Mouse (Mus musculus): Measurements from ENCODE around the gene Chd2. TPM values are rescaled to one million over a fixed set of nuclear protein-coding genes. Genes with fewer than 3 reads are reported as not detected.
A peak's percentile ranks its signal among the peaks of the same experiment; 100 is the strongest.

Gene Chd2
- polyA plus RNA-seq, 1 experiment from 2014 or later: 22.1 TPM

DNA sequence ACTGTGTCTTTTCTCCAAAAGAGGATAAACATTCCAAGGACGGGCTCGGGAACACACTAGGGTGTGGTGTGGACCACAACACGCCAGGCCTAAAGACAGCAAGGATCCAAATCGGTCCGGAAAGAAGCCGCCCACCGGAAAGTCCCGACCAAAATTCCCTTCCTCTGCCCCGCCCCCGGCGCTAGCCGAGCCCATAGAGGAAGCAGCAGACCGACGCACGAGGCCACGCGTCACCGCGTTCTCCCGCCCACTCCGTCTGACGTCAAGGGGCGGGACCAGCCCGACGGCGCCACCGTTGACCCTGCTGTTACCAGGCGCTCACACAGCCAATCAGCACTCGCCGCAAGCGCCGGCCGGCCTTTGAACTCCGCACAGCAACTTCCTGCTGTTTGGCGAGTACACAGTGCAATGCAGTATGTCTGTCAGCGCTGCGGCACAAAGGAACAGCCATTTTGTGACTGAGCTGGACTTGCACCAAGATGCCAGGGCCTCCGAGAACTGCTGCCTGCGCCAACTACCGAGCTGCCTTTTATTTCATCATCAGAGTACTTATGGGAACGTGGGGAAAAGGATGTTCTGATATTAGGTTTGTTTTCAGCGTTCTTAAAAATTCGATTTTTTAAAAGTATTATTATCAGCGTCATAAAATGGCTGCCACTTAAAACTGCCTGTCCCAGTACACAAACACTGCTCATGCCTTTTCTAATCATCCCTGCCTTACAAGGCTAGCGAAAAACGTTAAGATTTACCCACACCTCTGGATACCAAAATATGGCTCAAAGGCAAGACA lies 3.8 kb downstream of the Chd2 start:
- Histone ChIP-seq H3K27me3 (no peaks in the 10 kb centered on the region), H3K9ac (peak overlapping the region; percentile 57), H3K27ac (replicated peaks) (peak overlapping the region; percentile 93), H3K4me1 (replicated peaks) (peaks cover 50% of the 10 kb centered on the region), H3K36me3 (replicated peaks) (peaks cover 35% of the 10 kb centered on the region), H3K4me3 (replicated peaks) (peak overlapping the region; percentile 67), H3K9me3 (replicated peaks) (0 out of 2 replicates have a peak, but pooled peaks cover 3% of the 10 kb centered on the region), H3K4me2 (peak overlapping the region; percentile 73)
- ATAC-seq (ENCODE audit: insufficient read depth): peak; percentile 99
- under 1% methylated on average over 46 of the region's 46 CpGs for WGBS (ENCODE audit: insufficient replicate concordance)

DNA sequence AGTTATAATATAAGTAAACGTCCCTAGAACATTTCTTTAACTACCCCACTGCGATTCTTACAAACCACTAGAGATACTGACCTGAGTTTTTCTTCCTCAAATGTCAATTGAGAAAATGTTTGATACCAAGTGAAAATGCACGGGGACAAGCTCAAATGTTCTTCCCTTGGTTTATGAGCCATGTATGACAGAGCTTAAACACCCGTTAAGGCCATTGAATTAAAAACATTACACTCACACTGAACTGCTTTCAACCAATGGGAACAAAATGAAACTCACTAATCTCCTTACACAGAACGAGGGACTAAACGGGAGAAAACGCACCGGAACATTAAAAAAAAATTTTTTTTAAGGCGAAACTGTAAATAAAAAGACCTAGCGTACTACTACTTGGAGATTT lies 4.4 kb downstream of the Chd2 start:
- Histone ChIP-seq H3K4me1 (replicated peaks) (peaks cover 49% of the 10 kb centered on the region), H3K36me3 (replicated peaks) (peaks cover 32% of the 10 kb centered on the region), H3K27me3 (no peaks in the 10 kb centered on the region), H3K4me3 (replicated peaks) (peak overlapping the region; percentile 67), H3K27ac (replicated peaks) (peak overlapping the region; percentile 93), H3K4me2 (peak overlapping the region; percentile 73), H3K9me3 (replicated peaks) (no peaks in the 10 kb centered on the region), H3K9ac (peak overlapping the region; percentile 57)
- ATAC-seq (ENCODE audit: insufficient read depth): no peak
- WGBS (ENCODE audit: insufficient replicate concordance): 6% methylated on average over 10 of the region's 10 CpGs

DNA sequence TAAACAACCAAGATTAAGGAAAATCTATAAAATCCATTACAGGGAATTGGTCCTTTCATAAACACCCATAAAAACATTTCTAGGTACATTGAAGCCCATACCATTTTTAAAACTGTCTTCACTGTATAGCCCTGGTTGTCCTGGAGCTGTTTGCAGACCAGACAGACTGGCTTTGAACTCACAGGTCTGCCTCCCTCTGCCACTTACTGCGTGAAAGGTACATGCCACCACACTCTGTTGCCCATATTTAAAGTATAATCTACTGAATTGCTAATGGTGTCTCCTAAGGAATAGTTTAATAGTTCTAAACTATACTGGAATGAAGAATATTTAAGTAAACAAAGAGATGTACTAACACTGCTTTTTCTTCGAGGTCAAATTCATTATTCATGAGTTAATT lies 5.1 kb downstream of the Chd2 start:
- Histone ChIP-seq H3K9me3 (replicated peaks) (no peaks in the 10 kb centered on the region), H3K27me3 (no peaks in the 10 kb centered on the region), H3K9ac (no peak overlapping the region), H3K27ac (replicated peaks) (no peak overlapping the region), H3K4me1 (replicated peaks) (peaks cover 53% of the 10 kb centered on the region), H3K4me3 (replicated peaks) (peak overlapping the region; percentile 67; the same call in 1 of the 2 replicates), H3K36me3 (replicated peaks) (peaks cover 38% of the 10 kb centered on the region), H3K4me2 (peak overlapping the region; percentile 73)
- WGBS (ENCODE audit: insufficient replicate concordance): 70% methylated on average over 2 of the region's 2 CpGs
- no peak for ATAC-seq (ENCODE audit: insufficient read depth)

DNA sequence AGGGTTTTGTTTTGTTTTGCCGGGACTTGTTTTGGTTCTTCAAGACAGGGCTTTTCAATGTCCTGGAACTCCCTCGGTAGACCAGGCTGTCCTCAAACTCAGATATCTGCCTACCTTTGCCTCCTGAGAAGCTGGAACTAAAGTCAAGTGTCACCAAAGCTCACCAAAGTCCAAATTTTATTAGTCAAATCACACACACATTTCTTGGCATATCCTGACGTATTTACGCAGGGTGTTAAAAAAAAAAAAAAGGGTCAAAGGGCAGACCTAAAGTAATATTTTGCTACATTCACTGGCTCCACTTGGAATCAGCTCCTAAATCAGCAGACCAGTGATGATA lies 5.8 kb downstream of the Chd2 start:
- H3K27me3 ChIP-seq: no peaks in the 10 kb centered on the region
- no peak overlapping the region; the same call in 1 of the 2 replicates for H3K27ac ChIP-seq (replicated peaks)
- ATAC-seq (ENCODE audit: insufficient read depth): no peak
- H3K4me3 ChIP-seq (replicated peaks): no peak overlapping the region
- no peak overlapping the region for H3K4me2 ChIP-seq
- no peaks in the 10 kb centered on the region for H3K9me3 ChIP-seq (replicated peaks)
- peaks cover 60% of the 10 kb centered on the region for H3K4me1 ChIP-seq (replicated peaks)
- H3K9ac ChIP-seq: no peak overlapping the region
- 70% methylated on average over 4 of the region's 4 CpGs for WGBS (ENCODE audit: insufficient replicate concordance)
- peaks cover 46% of the 10 kb centered on the region for H3K36me3 ChIP-seq (replicated peaks)

DNA sequence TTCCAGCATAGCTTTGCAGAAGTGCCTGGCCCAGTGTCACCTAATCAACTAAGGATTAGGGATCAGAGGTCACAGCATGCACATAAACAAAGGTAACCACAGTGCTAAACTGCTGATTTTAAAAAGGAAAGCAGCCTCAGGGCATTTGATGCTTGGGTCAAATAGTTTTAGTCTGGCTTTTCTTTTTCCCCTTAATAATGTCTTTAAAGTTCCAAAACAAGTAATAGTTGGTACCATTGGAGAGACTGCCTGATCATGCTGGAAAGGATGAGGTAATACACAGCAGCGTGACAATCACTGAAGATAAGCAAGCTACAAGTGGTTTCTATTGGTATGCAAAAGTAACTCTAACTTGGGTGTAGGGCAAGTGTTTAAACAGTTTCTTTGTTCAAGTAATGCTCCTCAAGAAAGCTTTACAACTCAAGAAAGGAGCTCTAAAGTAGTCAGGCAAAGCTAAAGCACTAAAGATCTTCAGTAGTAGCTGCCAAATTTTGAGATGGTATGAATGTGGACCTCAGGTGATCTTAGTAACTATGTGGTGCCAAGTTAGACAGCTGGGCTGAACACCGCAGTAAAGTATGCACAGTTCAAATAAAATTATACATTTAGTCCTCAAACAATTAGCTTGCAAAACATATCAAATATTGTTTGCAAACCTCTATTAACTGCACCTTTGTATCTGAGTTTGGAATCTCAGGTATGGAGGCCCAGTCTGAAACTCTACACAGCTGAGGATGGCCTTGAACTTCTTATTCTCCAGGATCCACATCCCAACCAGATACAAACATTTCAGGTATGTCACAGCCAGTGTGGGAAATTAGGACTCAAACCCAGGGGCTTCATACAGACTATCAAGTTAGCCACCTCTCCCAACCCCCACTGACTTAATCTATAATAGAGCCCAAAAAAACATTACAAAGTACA lies 6.4 kb downstream of the Chd2 start:
- no peak for ATAC-seq (ENCODE audit: insufficient read depth)
- peak overlapping the region; percentile 48; the same call in 1 of the 2 replicates for H3K27ac ChIP-seq (replicated peaks)
- 54% methylated on average over 2 of the region's 2 CpGs for WGBS (ENCODE audit: insufficient replicate concordance)
- H3K4me2 ChIP-seq: no peak overlapping the region
- H3K9me3 ChIP-seq (replicated peaks): no peaks in the 10 kb centered on the region
- H3K36me3 ChIP-seq (replicated peaks): peaks cover 52% of the 10 kb centered on the region
- no peaks in the 10 kb centered on the region for H3K27me3 ChIP-seq
- H3K4me1 ChIP-seq (replicated peaks): peaks cover 65% of the 10 kb centered on the region
- no peak overlapping the region for H3K9ac ChIP-seq
- H3K4me3 ChIP-seq (replicated peaks): no peak overlapping the region

DNA sequence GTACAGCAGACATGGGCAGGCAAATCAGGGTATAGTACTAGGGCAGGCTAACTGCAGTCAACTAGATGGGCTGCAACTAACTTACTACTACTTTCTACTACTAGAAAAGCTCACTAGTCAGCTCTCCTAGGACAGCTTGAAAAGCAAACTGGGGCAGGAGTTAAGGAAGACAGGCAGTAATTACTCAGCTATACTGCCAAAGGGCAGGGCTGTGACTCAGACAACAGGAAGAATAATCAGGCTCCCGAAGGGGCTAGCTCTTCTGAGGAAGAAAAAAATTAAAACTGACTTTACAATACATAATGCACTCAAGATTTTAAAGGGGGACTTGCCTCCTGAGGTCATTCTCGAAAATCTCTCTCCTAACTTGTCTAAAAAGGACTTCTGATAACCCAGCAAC lies 8.2 kb downstream of the Chd2 start:
- WGBS (ENCODE audit: insufficient replicate concordance): 21% methylated on average over 2 of the region's 2 CpGs
- no peak overlapping the region for H3K9ac ChIP-seq
- no peak overlapping the region for H3K4me3 ChIP-seq (replicated peaks)
- peak overlapping the region; percentile 5; the same call in 1 of the 2 replicates for H3K4me2 ChIP-seq
- peaks cover 66% of the 10 kb centered on the region for H3K36me3 ChIP-seq (replicated peaks)
- H3K9me3 ChIP-seq (replicated peaks): no peaks in the 10 kb centered on the region
- H3K27me3 ChIP-seq: no peaks in the 10 kb centered on the region
- ATAC-seq (ENCODE audit: insufficient read depth): no peak
- H3K4me1 ChIP-seq (replicated peaks): peaks cover 77% of the 10 kb centered on the region
- peak overlapping the region; percentile 61 for H3K27ac ChIP-seq (replicated peaks)

DNA sequence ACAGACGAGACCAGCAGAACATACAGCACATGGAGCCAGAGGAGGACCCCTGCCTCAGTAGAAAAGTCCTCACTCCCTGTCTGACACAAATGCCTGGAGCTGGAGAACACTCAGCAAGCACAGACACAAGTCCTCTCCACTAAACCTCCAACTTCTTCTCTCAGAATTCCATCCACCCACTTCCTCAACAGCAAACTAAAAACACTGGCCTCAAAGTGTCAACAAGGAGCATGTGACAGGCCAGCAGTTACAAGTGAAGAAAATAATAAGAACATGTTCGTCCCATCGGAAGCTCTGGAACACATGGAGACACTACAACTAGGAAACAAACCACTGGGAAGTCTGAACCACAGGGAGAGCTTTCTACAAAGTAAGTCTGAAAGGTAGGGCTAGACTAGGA lies 8.7 kb downstream of the Chd2 start:
- 60% methylated on average over 3 of the region's 3 CpGs for WGBS (ENCODE audit: insufficient replicate concordance)

DNA sequence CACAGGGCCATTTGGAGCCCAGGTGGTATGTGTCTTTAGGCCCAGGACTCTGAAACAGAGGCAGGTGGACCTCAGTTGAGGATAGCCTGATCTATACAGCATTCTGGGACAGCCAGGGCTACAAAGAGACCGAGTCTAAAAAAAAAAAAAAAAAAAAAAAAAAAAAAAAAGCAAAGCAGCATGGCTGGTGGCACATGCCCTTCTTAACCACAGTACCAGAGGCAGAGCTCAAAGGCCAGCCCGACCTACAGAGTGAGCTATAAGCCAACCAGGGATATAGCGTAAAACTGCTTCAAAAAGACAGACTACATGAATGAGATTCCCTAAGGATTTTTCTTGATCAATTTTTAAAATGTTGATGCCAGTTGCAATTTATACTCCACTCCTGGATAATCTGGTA lies 9.5 kb downstream of the Chd2 start:
- H3K4me3 ChIP-seq (replicated peaks): no peak overlapping the region
- no peaks in the 10 kb centered on the region for H3K9me3 ChIP-seq (replicated peaks)
- H3K27me3 ChIP-seq: no peaks in the 10 kb centered on the region
- H3K36me3 ChIP-seq (replicated peaks): peaks cover 77% of the 10 kb centered on the region
- no peak for ATAC-seq (ENCODE audit: insufficient read depth)
- H3K9ac ChIP-seq: no peak overlapping the region
- H3K4me1 ChIP-seq (replicated peaks): peaks cover 79% of the 10 kb centered on the region
- WGBS (ENCODE audit: insufficient replicate concordance): 55% methylated on average over 3 of the region's 3 CpGs
- 0 out of 2 replicates have a peak overlapping the region, but pooled peaks have one; percentile 35 for H3K27ac ChIP-seq (replicated peaks)
- H3K4me2 ChIP-seq: no peak overlapping the region

More for the DNA sequence above, 8.7 kb downstream of the Chd2 start:
- Histone ChIP-seq H3K4me2 (peak overlapping the region; percentile 5; the same call in 1 of the 2 replicates), H3K27me3 (no peaks in the 10 kb centered on the region), H3K27ac (replicated peaks) (peak overlapping the region; percentile 61), H3K36me3 (replicated peaks) (peaks cover 70% of the 10 kb centered on the region), H3K4me3 (replicated peaks) (no peak overlapping the region), H3K4me1 (replicated peaks) (peaks cover 79% of the 10 kb centered on the region), H3K9me3 (replicated peaks) (no peaks in the 10 kb centered on the region), H3K9ac (no peak overlapping the region)
- ATAC-seq (ENCODE audit: insufficient read depth): no peak

DNA sequence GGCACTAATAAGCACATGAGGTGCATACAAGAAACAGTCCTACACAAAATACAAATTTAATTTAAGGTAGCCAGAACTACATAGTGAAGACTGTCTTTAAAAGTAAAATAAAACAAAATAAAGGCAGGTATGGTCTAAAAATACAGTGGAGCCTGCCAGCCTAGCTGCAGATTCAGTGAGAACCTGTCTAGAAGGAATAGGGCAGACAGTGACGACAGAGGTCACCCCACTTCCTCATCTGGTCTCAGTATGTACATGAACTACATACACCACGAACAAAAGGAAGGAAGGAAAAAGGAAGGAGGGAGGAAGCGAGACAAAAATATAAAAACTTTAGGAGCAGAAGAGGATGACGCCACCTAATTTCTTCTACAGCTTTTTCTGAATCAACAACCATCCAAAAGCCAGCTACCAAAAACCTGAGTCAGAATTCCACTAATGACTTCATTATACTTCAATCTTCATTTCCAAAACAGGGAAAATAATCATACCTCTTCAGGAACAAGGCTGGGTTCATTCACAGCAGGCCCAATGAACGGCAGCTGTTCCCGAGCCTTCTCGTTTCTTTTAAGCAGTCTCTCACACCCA lies 10.0 kb downstream of the Chd2 start:
- ATAC-seq (ENCODE audit: insufficient read depth): no peak
- H3K4me2 ChIP-seq: no peak overlapping the region
- H3K4me1 ChIP-seq (replicated peaks): peaks cover 75% of the 10 kb centered on the region
- H3K36me3 ChIP-seq (replicated peaks): peaks cover 80% of the 10 kb centered on the region
- WGBS (ENCODE audit: insufficient replicate concordance): 52% methylated on average over 7 of the region's 7 CpGs
- 0 out of 2 replicates have a peak overlapping the region, but pooled peaks have one; percentile 35 for H3K27ac ChIP-seq (replicated peaks)
- H3K4me3 ChIP-seq (replicated peaks): no peak overlapping the region
- H3K9ac ChIP-seq: no peak overlapping the region
- H3K27me3 ChIP-seq: no peaks in the 10 kb centered on the region
- H3K9me3 ChIP-seq (replicated peaks): no peaks in the 10 kb centered on the region

DNA sequence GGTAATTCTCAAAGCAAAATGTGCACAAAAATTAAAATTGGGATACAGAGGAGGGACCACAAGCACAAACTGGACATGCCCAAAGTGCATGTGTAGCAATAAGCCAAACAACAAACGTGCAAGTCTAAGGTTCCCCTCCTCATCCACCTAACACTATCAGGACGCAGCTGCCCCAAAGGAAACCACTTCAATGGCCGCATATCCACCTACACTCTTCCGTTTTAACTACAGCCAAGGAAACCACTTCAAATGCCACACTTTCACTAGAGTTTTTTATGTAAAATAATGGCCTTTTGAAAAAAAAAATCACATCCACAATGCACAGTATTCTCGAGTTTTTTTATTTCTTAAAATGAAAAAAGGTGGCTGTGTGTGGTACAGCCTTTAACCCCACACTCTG lies 10.8 kb downstream of the Chd2 start:
- Histone ChIP-seq H3K4me2 (no peak overlapping the region), H3K36me3 (replicated peaks) (peaks cover 80% of the 10 kb centered on the region), H3K9ac (no peak overlapping the region), H3K9me3 (replicated peaks) (no peaks in the 10 kb centered on the region), H3K4me3 (replicated peaks) (no peak overlapping the region), H3K27ac (replicated peaks) (0 out of 2 replicates have a peak overlapping the region, but pooled peaks have one; percentile 20), H3K4me1 (replicated peaks) (peaks cover 70% of the 10 kb centered on the region), H3K27me3 (no peaks in the 10 kb centered on the region)
- WGBS (ENCODE audit: insufficient replicate concordance): 27% methylated on average over 5 of the region's 5 CpGs
- no peak for ATAC-seq (ENCODE audit: insufficient read depth)

DNA sequence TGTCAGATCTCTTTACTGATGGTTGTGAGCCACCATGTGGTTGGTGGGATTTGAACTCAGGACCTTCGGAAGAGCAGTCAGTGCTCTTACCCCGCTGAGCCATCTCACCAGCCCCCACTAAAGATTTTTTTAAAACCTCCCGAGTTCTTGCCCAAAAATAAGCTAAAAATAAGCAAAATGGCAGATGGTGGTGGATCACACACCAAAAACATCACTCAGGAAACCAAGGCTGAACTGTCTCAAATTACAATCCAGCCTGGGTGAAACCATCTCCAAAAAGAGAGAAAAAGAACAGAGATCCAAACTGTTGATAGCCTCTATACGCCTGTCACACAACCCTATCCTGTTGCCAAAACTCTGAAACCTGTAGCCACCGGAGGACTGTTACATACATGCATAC lies 11.5 kb downstream of the Chd2 start:
- WGBS (ENCODE audit: insufficient replicate concordance): 77% methylated on average over 5 of the region's 5 CpGs

More for the DNA sequence above, 11.5 kb downstream of the Chd2 start:
- Histone ChIP-seq H3K27me3 (no peaks in the 10 kb centered on the region), H3K27ac (replicated peaks) (no peak overlapping the region), H3K4me1 (replicated peaks) (peaks cover 63% of the 10 kb centered on the region), H3K4me3 (replicated peaks) (no peak overlapping the region), H3K9ac (no peak overlapping the region), H3K4me2 (no peak overlapping the region), H3K36me3 (replicated peaks) (peaks cover 73% of the 10 kb centered on the region), H3K9me3 (replicated peaks) (no peaks in the 10 kb centered on the region)
- no peak for ATAC-seq (ENCODE audit: insufficient read depth)

Data from liver, embryonic 15.5 days (tissue).